Mouse (Mus musculus) megakaryocyte, embryonic 14.5 days (primary cell): ENCODE measurements at regions not wholly inside any gene's neighbourhood (a gene's known extent, or its start where the extent isn't known, plus 50 kb on each side); places are given as distances from the start of the nearest gene placed in this dataset.

Experiments
- FLI1 ChIP-seq: IDR thresholded peaks from 2 replicates; pipeline ENCODE4 v1.6.1; 2012; ENCODE audit warnings: low read length, inconsistent platforms, mixed read lengths
- GATA1 ChIP-seq: IDR thresholded peaks from 3 replicates; pipeline ENCODE4 v1.6.1; 2012; ENCODE audit warnings: mixed read lengths, low read length, inconsistent platforms, borderline replicate concordance

- TF ChIP-seq GATA1: no peak
- TF ChIP-seq FLI1: no peak
Observed at GRCm38 (mm10) chr17:67506466-67506865, 126.1 kb downstream of the Lrrc30 start.
